Mouse (Mus musculus) lung, postnatal 0 days (tissue): ENCODE measurements around the gene Tpst1.

ENCODE experiments used
- CTCF ChIP-seq: IDR thresholded peaks from 2 replicates; pipeline ENCODE4 v1.5.1; 2016; ENCODE audit warnings: antibody characterized with exemption, mild to moderate bottlenecking
- EP300 ChIP-seq: IDR thresholded peaks from 2 replicates; pipeline ENCODE4 v1.6.1; 2016; ENCODE audit warnings: antibody characterized with exemption, mild to moderate bottlenecking, control low read depth

- TF ChIP-seq CTCF (no peak), EP300 (no peak)
These were observed 14.9 kb downstream of the Tpst1 start for GRCm38 (mm10) chr5:130088008-130088407.
